Mouse (Mus musculus): Measurements from ENCODE around the gene Mis18a. TPM values are rescaled to one million over a fixed set of nuclear protein-coding genes. Genes with fewer than 3 reads are reported as not detected.

Mis18a gene
- polyA plus RNA-seq, 1 experiment, result 33.2 TPM

- no peaks in the 10 kb centered on the region for H3K9me3 ChIP-seq (replicated peaks; ENCODE audit: control insufficient read depth, insufficient read depth, low read length, poor library complexity, severe bottlenecking)
- TF ChIP-seq POLR2A (IDR thresholded peaks at IDR 0.05; ENCODE audit: insufficient read depth, low read length), result no peak
- TF ChIP-seq EP300 (IDR thresholded peaks at IDR 0.05; ENCODE audit: insufficient read depth, low read depth, low read length), result no peak
- no peak for TF ChIP-seq CTCF (IDR thresholded peaks at IDR 0.05; ENCODE audit: low read depth, low read length)
- no peak overlapping the region for H3K9ac ChIP-seq (ENCODE audit: low read depth, poor library complexity, severe bottlenecking)
- H3K4me1 ChIP-seq (ENCODE audit: control insufficient read depth, insufficient read depth, low read length), result no peaks in the 10 kb centered on the region
- no peak overlapping the region for H3K27ac ChIP-seq (ENCODE audit: insufficient read depth, low read length)
- no peaks in the 10 kb centered on the region for H3K36me3 ChIP-seq (ENCODE audit: control insufficient read depth, insufficient read depth, low read length, poor library complexity, severe bottlenecking)
- H3K27me3 ChIP-seq (ENCODE audit: control insufficient read depth, insufficient read depth, low read length, poor library complexity, severe bottlenecking), result no peaks in the 10 kb centered on the region
- no peak overlapping the region for H3K4me3 ChIP-seq (ENCODE audit: low read depth, low read length)
Observed at GRCm38 (mm10) chr16:90699390-90699789, 27.8 kb downstream of the Mis18a start.

GRCm38 (mm10) chr16:90696306-90696705, 30.9 kb downstream of the Mis18a start:
- Histone ChIP-seq H3K4me1 (ENCODE audit: control insufficient read depth, insufficient read depth, low read length) (no peaks in the 10 kb centered on the region), H3K9ac (ENCODE audit: low read depth, poor library complexity, severe bottlenecking) (no peak overlapping the region), H3K36me3 (ENCODE audit: control insufficient read depth, insufficient read depth, low read length, poor library complexity, severe bottlenecking) (no peaks in the 10 kb centered on the region), H3K4me3 (ENCODE audit: low read depth, low read length) (no peak overlapping the region), H3K27ac (ENCODE audit: insufficient read depth, low read length) (no peak overlapping the region), H3K9me3 (replicated peaks; ENCODE audit: control insufficient read depth, insufficient read depth, low read length, poor library complexity, severe bottlenecking) (no peaks in the 10 kb centered on the region), H3K27me3 (ENCODE audit: control insufficient read depth, insufficient read depth, low read length, poor library complexity, severe bottlenecking) (no peaks in the 10 kb centered on the region)
- no peak for TF ChIP-seq POLR2A (IDR thresholded peaks at IDR 0.05; ENCODE audit: insufficient read depth, low read length)
- TF ChIP-seq EP300 (IDR thresholded peaks at IDR 0.05; ENCODE audit: insufficient read depth, low read depth, low read length), result no peak
- TF ChIP-seq CTCF (IDR thresholded peaks at IDR 0.05; ENCODE audit: low read depth, low read length), result no peak

- Histone ChIP-seq H3K27me3 (ENCODE audit: control insufficient read depth, insufficient read depth, low read length, poor library complexity, severe bottlenecking) (no peaks in the 10 kb centered on the region), H3K9me3 (replicated peaks; ENCODE audit: control insufficient read depth, insufficient read depth, low read length, poor library complexity, severe bottlenecking) (no peaks in the 10 kb centered on the region), H3K4me3 (ENCODE audit: low read depth, low read length) (no peak overlapping the region), H3K4me1 (ENCODE audit: control insufficient read depth, insufficient read depth, low read length) (no peaks in the 10 kb centered on the region), H3K36me3 (ENCODE audit: control insufficient read depth, insufficient read depth, low read length, poor library complexity, severe bottlenecking) (no peaks in the 10 kb centered on the region), H3K9ac (ENCODE audit: low read depth, poor library complexity, severe bottlenecking) (no peak overlapping the region), H3K27ac (ENCODE audit: insufficient read depth, low read length) (no peak overlapping the region)
- no peak for TF ChIP-seq CTCF (IDR thresholded peaks at IDR 0.05; ENCODE audit: low read depth, low read length)
- TF ChIP-seq EP300 (IDR thresholded peaks at IDR 0.05; ENCODE audit: insufficient read depth, low read depth, low read length), result no peak
- no peak for TF ChIP-seq POLR2A (IDR thresholded peaks at IDR 0.05; ENCODE audit: insufficient read depth, low read length)
Observed at GRCm38 (mm10) chr16:90695121-90695520, 32.1 kb downstream of the Mis18a start.

GRCm38 (mm10) chr16:90694719-90695118, 32.5 kb downstream of the Mis18a start:
- H3K4me3 ChIP-seq (ENCODE audit: low read depth, low read length), result no peak overlapping the region
- no peak overlapping the region for H3K9ac ChIP-seq (ENCODE audit: low read depth, poor library complexity, severe bottlenecking)
- H3K27me3 ChIP-seq (ENCODE audit: control insufficient read depth, insufficient read depth, low read length, poor library complexity, severe bottlenecking), result no peaks in the 10 kb centered on the region
- no peak overlapping the region for H3K27ac ChIP-seq (ENCODE audit: insufficient read depth, low read length)
- H3K9me3 ChIP-seq (replicated peaks; ENCODE audit: control insufficient read depth, insufficient read depth, low read length, poor library complexity, severe bottlenecking), result no peaks in the 10 kb centered on the region
- no peaks in the 10 kb centered on the region for H3K4me1 ChIP-seq (ENCODE audit: control insufficient read depth, insufficient read depth, low read length)
- no peaks in the 10 kb centered on the region for H3K36me3 ChIP-seq (ENCODE audit: control insufficient read depth, insufficient read depth, low read length, poor library complexity, severe bottlenecking)
- TF ChIP-seq EP300 (IDR thresholded peaks at IDR 0.05; ENCODE audit: insufficient read depth, low read depth, low read length) (no peak), CTCF (IDR thresholded peaks at IDR 0.05; ENCODE audit: low read depth, low read length) (peak; percentile 80)

- Histone ChIP-seq H3K36me3 (ENCODE audit: control insufficient read depth, insufficient read depth, low read length, poor library complexity, severe bottlenecking) (no peaks in the 10 kb centered on the region), H3K27me3 (ENCODE audit: control insufficient read depth, insufficient read depth, low read length, poor library complexity, severe bottlenecking) (no peaks in the 10 kb centered on the region), H3K9me3 (replicated peaks; ENCODE audit: control insufficient read depth, insufficient read depth, low read length, poor library complexity, severe bottlenecking) (no peaks in the 10 kb centered on the region), H3K9ac (ENCODE audit: low read depth, poor library complexity, severe bottlenecking) (no peak overlapping the region), H3K4me3 (ENCODE audit: low read depth, low read length) (no peak overlapping the region), H3K27ac (ENCODE audit: insufficient read depth, low read length) (no peak overlapping the region), H3K4me1 (ENCODE audit: control insufficient read depth, insufficient read depth, low read length) (no peaks in the 10 kb centered on the region)
- TF ChIP-seq POLR2A (IDR thresholded peaks at IDR 0.05; ENCODE audit: insufficient read depth, low read length), result no peak
- no peak for TF ChIP-seq CTCF (IDR thresholded peaks at IDR 0.05; ENCODE audit: low read depth, low read length)
- TF ChIP-seq EP300 (IDR thresholded peaks at IDR 0.05; ENCODE audit: insufficient read depth, low read depth, low read length), result no peak
Observed at GRCm38 (mm10) chr16:90693625-90694024, 33.6 kb downstream of the Mis18a start.

GRCm38 (mm10) chr16:90692704-90693385, 34.4 kb downstream of the Mis18a start:
- H3K27ac ChIP-seq (ENCODE audit: insufficient read depth, low read length), result no peak overlapping the region
- no peaks in the 10 kb centered on the region for H3K9me3 ChIP-seq (replicated peaks; ENCODE audit: control insufficient read depth, insufficient read depth, low read length, poor library complexity, severe bottlenecking)
- TF ChIP-seq CTCF (IDR thresholded peaks at IDR 0.05; ENCODE audit: low read depth, low read length), result no peak
- no peak for TF ChIP-seq POLR2A (IDR thresholded peaks at IDR 0.05; ENCODE audit: insufficient read depth, low read length)
- TF ChIP-seq EP300 (IDR thresholded peaks at IDR 0.05; ENCODE audit: insufficient read depth, low read depth, low read length), result no peak
- H3K4me3 ChIP-seq (ENCODE audit: low read depth, low read length), result peak overlapping the region; percentile 23; the same call in 1 of the 2 replicates
- H3K27me3 ChIP-seq (ENCODE audit: control insufficient read depth, insufficient read depth, low read length, poor library complexity, severe bottlenecking), result no peaks in the 10 kb centered on the region
- H3K9ac ChIP-seq (ENCODE audit: low read depth, poor library complexity, severe bottlenecking), result no peak overlapping the region; the same call in 1 of the 2 replicates
- H3K36me3 ChIP-seq (ENCODE audit: control insufficient read depth, insufficient read depth, low read length, poor library complexity, severe bottlenecking), result no peaks in the 10 kb centered on the region
- H3K4me1 ChIP-seq (ENCODE audit: control insufficient read depth, insufficient read depth, low read length), result no peaks in the 10 kb centered on the region
